Mouse (Mus musculus): Measurements from ENCODE around the gene Rsrc1. TPM values are rescaled to one million over a fixed set of nuclear protein-coding genes. Genes with fewer than 3 reads are reported as not detected.

Rsrc1 gene
- polyA plus RNA-seq, 1 experiment from 2014 or later = 30.6 TPM

- Histone ChIP-seq H3K9ac (ENCODE audit: low read length) (no peak overlapping the region), H3K9me3 (replicated peaks; ENCODE audit: control insufficient read depth, low read length) (no peaks in the 10 kb centered on the region), H3K27me3 (replicated peaks; ENCODE audit: control insufficient read depth, insufficient read depth, low read length) (peaks cover 75% of the 10 kb centered on the region), H3K4me2 (ENCODE audit: low read length) (peak overlapping the region; percentile 59), H3K4me1 (ENCODE audit: control insufficient read depth, insufficient read depth, low read length) (no peaks in the 10 kb centered on the region; the same call in 1 of the 2 replicates), H3K4me3 (ENCODE audit: low read depth, low read length) (peak overlapping the region; percentile 38), H3K36me3 (ENCODE audit: control insufficient read depth, insufficient read depth, low read length) (no peaks in the 10 kb centered on the region), H3K27ac (ENCODE audit: low read depth, low read length) (no peak overlapping the region)
- DNase-seq (ENCODE audit: low spot score) (no peak), ATAC-seq (peak; percentile 0; the same call in 1 of the 2 replicates)
- WGBS = 2% methylated on average over 29 of the region's 29 CpGs
These were observed 847 bp upstream of the Rsrc1 start for GRCm38 (mm10) chr3:66980111-66980975.

- no peak for ATAC-seq
- Histone ChIP-seq H3K4me3 (ENCODE audit: low read depth, low read length) (peak within 1 kb of the TSS; percentile 38), H3K4me2 (ENCODE audit: low read length) (peak within 1 kb of the TSS; percentile 59), H3K9me3 (replicated peaks; ENCODE audit: control insufficient read depth, low read length) (no peaks in the 10 kb centered on the region), H3K36me3 (ENCODE audit: control insufficient read depth, insufficient read depth, low read length) (no peaks in the 10 kb centered on the region), H3K4me1 (ENCODE audit: control insufficient read depth, insufficient read depth, low read length) (no peaks in the 10 kb centered on the region; the same call in 1 of the 2 replicates), H3K27me3 (replicated peaks; ENCODE audit: control insufficient read depth, insufficient read depth, low read length) (peaks cover 66% of the 10 kb centered on the region), H3K27ac (ENCODE audit: low read depth, low read length) (0 out of 2 replicates have a peak within 1 kb of the TSS, but pooled peaks have one; percentile 21), H3K9ac (ENCODE audit: low read length) (peak within 1 kb of the TSS; percentile 48; the same call in 1 of the 2 replicates)
- under 1% methylated on average over 15 of the region's 15 CpGs for WGBS
- DNase-seq (ENCODE audit: low spot score) = no peak
These were observed 516 bp downstream of the Rsrc1 start, which contains the start of gene Shox2 for GRCm38 (mm10) chr3:66981706-66982105. Gene Shox2, minus strand, starts transcription at chr3:66981771.

GRCm38 (mm10) chr3:66982181-66982911 is 1.2 kb downstream of the Rsrc1 start:
- ATAC-seq = no peak
- Histone ChIP-seq H3K36me3 (ENCODE audit: control insufficient read depth, insufficient read depth, low read length) (no peaks in the 10 kb centered on the region), H3K4me1 (ENCODE audit: control insufficient read depth, insufficient read depth, low read length) (no peaks in the 10 kb centered on the region; the same call in 1 of the 2 replicates), H3K27me3 (replicated peaks; ENCODE audit: control insufficient read depth, insufficient read depth, low read length) (peaks cover 60% of the 10 kb centered on the region), H3K4me3 (ENCODE audit: low read depth, low read length) (peak overlapping the region; percentile 38), H3K9ac (ENCODE audit: low read length) (no peak overlapping the region), H3K9me3 (replicated peaks; ENCODE audit: control insufficient read depth, low read length) (no peaks in the 10 kb centered on the region), H3K4me2 (ENCODE audit: low read length) (peak overlapping the region; percentile 33), H3K27ac (ENCODE audit: low read depth, low read length) (no peak overlapping the region)
- under 1% methylated on average over 29 of the region's 29 CpGs for WGBS
- no peak for DNase-seq (ENCODE audit: low spot score)

- Histone ChIP-seq H3K27me3 (replicated peaks; ENCODE audit: control insufficient read depth, insufficient read depth, low read length) (peaks cover 49% of the 10 kb centered on the region), H3K4me2 (ENCODE audit: low read length) (no peak overlapping the region), H3K36me3 (ENCODE audit: control insufficient read depth, insufficient read depth, low read length) (no peaks in the 10 kb centered on the region), H3K9me3 (replicated peaks; ENCODE audit: control insufficient read depth, low read length) (no peaks in the 10 kb centered on the region), H3K27ac (ENCODE audit: low read depth, low read length) (no peak overlapping the region), H3K9ac (ENCODE audit: low read length) (no peak overlapping the region), H3K4me3 (ENCODE audit: low read depth, low read length) (no peak overlapping the region), H3K4me1 (ENCODE audit: control insufficient read depth, insufficient read depth, low read length) (no peaks in the 10 kb centered on the region; the same call in 1 of the 2 replicates)
- DNase-seq (ENCODE audit: low spot score) (no peak), ATAC-seq (no peak)
- WGBS = 19% methylated on average over 3 of the region's 3 CpGs
These were observed 2.3 kb downstream of the Rsrc1 start for GRCm38 (mm10) chr3:66983481-66983880.

- Histone ChIP-seq H3K4me2 (ENCODE audit: low read length) (peak overlapping the region; percentile 65), H3K36me3 (ENCODE audit: control insufficient read depth, insufficient read depth, low read length) (no peaks in the 10 kb centered on the region), H3K4me1 (ENCODE audit: control insufficient read depth, insufficient read depth, low read length) (no peaks in the 10 kb centered on the region; the same call in 1 of the 2 replicates), H3K9ac (ENCODE audit: low read length) (peak overlapping the region; percentile 80), H3K27me3 (replicated peaks; ENCODE audit: control insufficient read depth, insufficient read depth, low read length) (peaks cover 28% of the 10 kb centered on the region), H3K27ac (ENCODE audit: low read depth, low read length) (no peak overlapping the region), H3K9me3 (replicated peaks; ENCODE audit: control insufficient read depth, low read length) (no peaks in the 10 kb centered on the region), H3K4me3 (ENCODE audit: low read depth, low read length) (peak overlapping the region; percentile 71)
- WGBS = under 1% methylated on average over 47 of the region's 60 CpGs
- peak; percentile 93 for DNase-seq (ENCODE audit: low spot score)
- peak; percentile 95 for ATAC-seq
These were observed 4.5 kb downstream of the Rsrc1 start for GRCm38 (mm10) chr3:66985539-66986286.

GRCm38 (mm10) chr3:66986287-66986560 is 5.0 kb downstream of the Rsrc1 start:
- WGBS = 11% methylated on average over 1 of the region's 1 CpGs
- H3K9me3 ChIP-seq (replicated peaks; ENCODE audit: control insufficient read depth, low read length) = no peaks in the 10 kb centered on the region
- H3K36me3 ChIP-seq (ENCODE audit: control insufficient read depth, insufficient read depth, low read length) = no peaks in the 10 kb centered on the region
- peak overlapping the region; percentile 65 for H3K4me2 ChIP-seq (ENCODE audit: low read length)
- peaks cover 23% of the 10 kb centered on the region for H3K27me3 ChIP-seq (replicated peaks; ENCODE audit: control insufficient read depth, insufficient read depth, low read length)
- ATAC-seq (no peak), DNase-seq (ENCODE audit: low spot score) (no peak)
- H3K9ac ChIP-seq (ENCODE audit: low read length) = peak overlapping the region; percentile 80
- H3K27ac ChIP-seq (ENCODE audit: low read depth, low read length) = no peak overlapping the region
- H3K4me3 ChIP-seq (ENCODE audit: low read depth, low read length) = peak overlapping the region; percentile 71
- H3K4me1 ChIP-seq (ENCODE audit: control insufficient read depth, insufficient read depth, low read length) = no peaks in the 10 kb centered on the region; the same call in 1 of the 2 replicates

GRCm38 (mm10) chr3:66996820-66997219 is 15.6 kb downstream of the Rsrc1 start:
- H3K4me2 ChIP-seq (ENCODE audit: low read length) = no peak overlapping the region
- H3K27ac ChIP-seq (ENCODE audit: low read depth, low read length) = no peak overlapping the region
- ATAC-seq = no peak
- H3K27me3 ChIP-seq (replicated peaks; ENCODE audit: control insufficient read depth, insufficient read depth, low read length) = no peaks in the 10 kb centered on the region
- WGBS = 95% methylated on average over 1 of the region's 1 CpGs
- no peak for DNase-seq (ENCODE audit: low spot score)
- no peak overlapping the region for H3K9ac ChIP-seq (ENCODE audit: low read length)
- no peaks in the 10 kb centered on the region for H3K4me1 ChIP-seq (ENCODE audit: control insufficient read depth, insufficient read depth, low read length)
- H3K36me3 ChIP-seq (ENCODE audit: control insufficient read depth, insufficient read depth, low read length) = peaks cover 14% of the 10 kb centered on the region; the same call in 1 of the 2 replicates
- H3K9me3 ChIP-seq (replicated peaks; ENCODE audit: control insufficient read depth, low read length) = no peaks in the 10 kb centered on the region
- no peak overlapping the region for H3K4me3 ChIP-seq (ENCODE audit: low read depth, low read length)

GRCm38 (mm10) chr3:67036387-67037062 is 55.3 kb downstream of the Rsrc1 start:
- H3K36me3 ChIP-seq (ENCODE audit: control insufficient read depth, insufficient read depth, low read length) = no peaks in the 10 kb centered on the region
- 15% methylated on average over 6 of the region's 6 CpGs for WGBS
- H3K9ac ChIP-seq (ENCODE audit: low read length) = no peak overlapping the region
- no peak overlapping the region for H3K27ac ChIP-seq (ENCODE audit: low read depth, low read length)
- no peaks in the 10 kb centered on the region for H3K4me1 ChIP-seq (ENCODE audit: control insufficient read depth, insufficient read depth, low read length)
- no peak overlapping the region for H3K4me2 ChIP-seq (ENCODE audit: low read length)
- ATAC-seq = peak; percentile 88
- H3K27me3 ChIP-seq (replicated peaks; ENCODE audit: control insufficient read depth, insufficient read depth, low read length) = peaks cover 15% of the 10 kb centered on the region; the same call in 1 of the 2 replicates
- DNase-seq (ENCODE audit: low spot score) = peak; percentile 75
- H3K4me3 ChIP-seq (ENCODE audit: low read depth, low read length) = no peak overlapping the region
- H3K9me3 ChIP-seq (replicated peaks; ENCODE audit: control insufficient read depth, low read length) = no peaks in the 10 kb centered on the region
